Mouse (Mus musculus) heart, embryonic 10.5 days (tissue): ENCODE measurements around the gene Olfr1240. TPM values are rescaled to one million over a fixed set of nuclear protein-coding genes. Genes with fewer than 3 reads are reported as not detected.

ENCODE experiments used
- DNase-seq: peaks from one replicate; pipeline ENCODE4 v3.0.0-alpha.2; 2017; ENCODE audit warnings: low spot score
- H3K27ac ChIP-seq: fragments of 300-500 bp; sonication (generic); 2 replicates; pipeline ENCODE4 v1.5.1; 2016; ENCODE audit warnings: mild to moderate bottlenecking
- H3K27me3 ChIP-seq: fragments of 300-500 bp; sonication (generic); 2 replicates; pipeline ENCODE4 v1.6.1; 2016; ENCODE audit warnings: mild to moderate bottlenecking; ENCODE audit not compliant: poor library complexity, insufficient read depth, severe bottlenecking
- H3K36me3 ChIP-seq: fragments of 300-500 bp; sonication (generic); 2 replicates; pipeline ENCODE4 v1.6.1; 2016; ENCODE audit warnings: mild to moderate bottlenecking, moderate library complexity
- H3K4me1 ChIP-seq: fragments of 300-500 bp; sonication (generic); 2 replicates; pipeline ENCODE4 v1.6.1; 2016; ENCODE audit warnings: mild to moderate bottlenecking
- H3K4me3 ChIP-seq: fragments of 300-500 bp; sonication (generic); 2 replicates; pipeline ENCODE4 v1.5.1; 2016; ENCODE audit warnings: mild to moderate bottlenecking, moderate library complexity
- H3K9me3 ChIP-seq: fragments of 300-500 bp; sonication (generic); 2 replicates; pipeline ENCODE4 v1.6.1; 2016; ENCODE audit warnings: mild to moderate bottlenecking, moderate library complexity
- WGBS: fragments of 180-500 bp; shearing (Covaris S2); methylation state at CpG from one replicate; pipeline ENCODE4 v1.1.7; 2016; 5-methylcytosine and 5-hydroxymethylcytosine counted together
- polyA plus RNA-seq: library from polyadenylated mRNA; unstranded; fragments of >200 nt; fragmentation: Nextera tagmentation; extraction: Ambion mirVana; gene quantifications from 2 replicates; pipeline ENCODE4 v1.2.1, GENCODE M21; 2016

Olfr1240 gene
- polyA plus RNA-seq = not detected in 2 replicates

- Histone ChIP-seq H3K9me3 (no peaks in the 10 kb centered on the region), H3K36me3 (no peaks in the 10 kb centered on the region), H3K4me1 (no peaks in the 10 kb centered on the region), H3K27ac (no peak within 1 kb of the TSS), H3K27me3 (no peaks in the 10 kb centered on the region), H3K4me3 (no peak within 1 kb of the TSS)
- WGBS = 76% methylated on average over 3 of the region's 3 CpGs
- no peak for DNase-seq
Measured at GRCm38 (mm10) chr2:89442900-89443299, at the start of gene Olfr1240. Gene Olfr1240 (minus strand): TSS chr2:89443000.

- H3K27me3 ChIP-seq = no peaks in the 10 kb centered on the region
- no peak within 1 kb of the TSS for H3K27ac ChIP-seq
- no peak for DNase-seq
- H3K36me3 ChIP-seq = no peaks in the 10 kb centered on the region
- H3K4me3 ChIP-seq = no peak within 1 kb of the TSS
- H3K4me1 ChIP-seq = no peaks in the 10 kb centered on the region
- H3K9me3 ChIP-seq = no peaks in the 10 kb centered on the region
Measured at GRCm38 (mm10) chr2:89487026-89487425, 44.2 kb upstream of the Olfr1240 start, which contains the start of gene Olfr1241. Gene Olfr1241 (minus strand): TSS chr2:89487126.

GRCm38 (mm10) chr2:89420307-89420706 is 22.5 kb downstream of the Olfr1240 start, which contains the start of gene Olfr1239:
Gene Olfr1239 (minus strand): TSS chr2:89420407.
- no peaks in the 10 kb centered on the region for H3K27me3 ChIP-seq
- no peaks in the 10 kb centered on the region for H3K36me3 ChIP-seq
- WGBS = 93% methylated on average over 2 of the region's 2 CpGs
- no peaks in the 10 kb centered on the region for H3K4me1 ChIP-seq
- H3K4me3 ChIP-seq = no peak within 1 kb of the TSS
- no peaks in the 10 kb centered on the region for H3K9me3 ChIP-seq
- no peak within 1 kb of the TSS for H3K27ac ChIP-seq
- no peak for DNase-seq

- no peak overlapping the region for H3K4me3 ChIP-seq
- DNase-seq = no peak
- H3K36me3 ChIP-seq = no peaks in the 10 kb centered on the region
- no peaks in the 10 kb centered on the region for H3K27me3 ChIP-seq
- no peaks in the 10 kb centered on the region for H3K4me1 ChIP-seq
- H3K9me3 ChIP-seq = no peaks in the 10 kb centered on the region
- WGBS = 85% methylated on average over 1 of the region's 1 CpGs
- H3K27ac ChIP-seq = no peak overlapping the region
Measured at GRCm38 (mm10) chr2:89414557-89414956, 28.2 kb downstream of the Olfr1240 start.

- DNase-seq = no peak
- no peak within 1 kb of the TSS for H3K27ac ChIP-seq
- H3K4me1 ChIP-seq = no peaks in the 10 kb centered on the region
- H3K4me3 ChIP-seq = no peak within 1 kb of the TSS
- 86% methylated on average over 2 of the region's 2 CpGs for WGBS
- no peaks in the 10 kb centered on the region for H3K36me3 ChIP-seq
- no peaks in the 10 kb centered on the region for H3K27me3 ChIP-seq
- H3K9me3 ChIP-seq = no peaks in the 10 kb centered on the region
Measured at GRCm38 (mm10) chr2:89409576-89409975, 33.2 kb downstream of the Olfr1240 start, which contains the start of gene Olfr1238. Gene Olfr1238 (minus strand): TSS chr2:89409676.

- Histone ChIP-seq H3K4me1 (no peaks in the 10 kb centered on the region), H3K9me3 (no peaks in the 10 kb centered on the region), H3K27ac (no peak overlapping the region), H3K27me3 (no peaks in the 10 kb centered on the region), H3K36me3 (no peaks in the 10 kb centered on the region), H3K4me3 (no peak overlapping the region)
- 64% methylated on average over 1 of the region's 1 CpGs for WGBS
- no peak for DNase-seq
Measured at GRCm38 (mm10) chr2:89400882-89401281, 41.9 kb downstream of the Olfr1240 start.

Other genes with a start within 250 kb of the Olfr1240 start
- not detected in 2 replicates for gene Olfr1226, start 243.0 kb downstream of the Olfr1240 start, polyA plus RNA-seq
- gene Olfr1228, start 188.9 kb downstream of the Olfr1240 start, polyA plus RNA-seq = not detected in 2 replicates
- gene Olfr1229, start 155.0 kb downstream of the Olfr1240 start, polyA plus RNA-seq = not detected in 2 replicates
- gene Olfr1230, start 145.7 kb downstream of the Olfr1240 start, polyA plus RNA-seq = not detected in 2 replicates
- not detected in 2 replicates for gene Olfr1231, start 135.9 kb downstream of the Olfr1240 start, polyA plus RNA-seq
- gene Olfr1232, start 113.3 kb downstream of the Olfr1240 start, polyA plus RNA-seq = not detected in 2 replicates
- gene Olfr1233, start 100.6 kb downstream of the Olfr1240 start, polyA plus RNA-seq = not detected in 2 replicates
- gene Olfr1234, start 78.1 kb downstream of the Olfr1240 start, polyA plus RNA-seq = not detected in 2 replicates
- not detected in 2 replicates for gene Olfr1238, start 33.3 kb downstream of the Olfr1240 start, polyA plus RNA-seq
- gene Olfr1239, start 22.6 kb downstream of the Olfr1240 start, polyA plus RNA-seq = not detected in 2 replicates
- gene Olfr1241, start 44.1 kb upstream of the Olfr1240 start, polyA plus RNA-seq = not detected in 2 replicates
- not detected in 2 replicates for gene Olfr1242, start 55.3 kb upstream of the Olfr1240 start, polyA plus RNA-seq
- not detected in 2 replicates for gene Olfr1243, start 88.5 kb upstream of the Olfr1240 start, polyA plus RNA-seq
- not detected in 2 replicates for gene Olfr1245, start 135.4 kb upstream of the Olfr1240 start, polyA plus RNA-seq
- not detected in 2 replicates for gene Olfr1246, start 150.2 kb upstream of the Olfr1240 start, polyA plus RNA-seq
- not detected in 2 replicates for gene Olfr1247, start 171.1 kb upstream of the Olfr1240 start, polyA plus RNA-seq
- not detected in 2 replicates for gene Olfr1248, start 175.2 kb upstream of the Olfr1240 start, polyA plus RNA-seq
- not detected in 2 replicates for gene Olfr1249, start 192.0 kb upstream of the Olfr1240 start, polyA plus RNA-seq
- not detected in 2 replicates for gene Olfr1250, start 218.5 kb upstream of the Olfr1240 start, polyA plus RNA-seq
- gene Olfr1251, start 228.9 kb upstream of the Olfr1240 start, polyA plus RNA-seq = not detected in 2 replicates